22 mouse cellular contexts compared by ENCODE assay signal in genomic region chr9:72464806-72465205, GRCm38 (mm10). TPM values are rescaled to one million over a fixed set of nuclear protein-coding genes. Genes with fewer than 3 reads are reported as not detected.
DNase-seq lines count a peak whose midpoint lies in the region; TF ChIP-seq lines count a peak whose summit lies in the region.
"Had no signal": no experiment of that assay in that cellular context is flagged by ENCODE, and none has a peak within 500 bp of the region (broad histone marks: within the 10 kb centered on the region; RNA-seq: fewer than 3 reads in every experiment).

No protein-coding gene starts in this region.

- WGBS in heart, adult 2 months, result 90% methylated on average over 1 of the region's 1 CpGs
- 84% methylated on average over 1 of the region's 1 CpGs for WGBS in lung, adult 2 months

- no peaks in the 10 kb centered on the region for H3K27me3 ChIP-seq in heart, adult 2 months (ENCODE audit: control insufficient read depth, insufficient read depth, low read length)
- H3K27me3 ChIP-seq in MEL (ENCODE audit: control insufficient read depth in 1 of 2, insufficient read depth in 2 of 2, low read length in 2 of 2), result no peaks in the 10 kb centered on the region
- H3K27me3 ChIP-seq: CH12.LX; embryonic facial prominence, embryonic 13.5 days; embryonic facial prominence, embryonic 15.5 days; forebrain, embryonic 12.5 days had no signal

- peak; percentile 12 for DNase-seq in heart, adult 11 months
- DNase-seq in heart, adult 2 months, result no peak
- DNase-seq in MEL (ENCODE audit: low read depth, low spot score), result no peak
- DNase-seq in lung, postnatal 25 days (ENCODE audit: low spot score), result no peak
- no peak for DNase-seq in lung, adult 2 months
- DNase-seq: adrenal gland, adult 2 months; adrenal gland, postnatal 10 days; adrenal gland, postnatal 25 days; cerebellum, adult 11 months; cerebellum, adult 18-20 months; cerebellum, adult 8-10 months; cerebellum, adult 9-11 months; cerebellum, postnatal 14 days; cerebellum, postnatal 36 days; embryo, embryonic 11 days had no signal

- H3K27ac ChIP-seq in heart, adult 2 months, result no peak overlapping the region
- H3K27ac ChIP-seq in MEL (ENCODE audit: control insufficient read depth, low read depth, low read length), result peak overlapping the region; percentile 99
- H3K27ac ChIP-seq: embryonic facial prominence, embryonic 13.5 days; embryonic facial prominence, embryonic 15.5 days; forebrain, embryonic 10.5 days; forebrain, embryonic 12.5 days had no signal

- H3K9me3 ChIP-seq in MEL (replicated peaks; ENCODE audit: insufficient read depth, low read length), result no peaks in the 10 kb centered on the region
- H3K9me3 ChIP-seq: embryonic facial prominence, embryonic 13.5 days; embryonic facial prominence, embryonic 15.5 days; forebrain, embryonic 10.5 days; forebrain, embryonic 12.5 days; G1E had no signal

- no peak for TF ChIP-seq POLR2A in heart, adult 2 months (IDR thresholded peaks at IDR 0.05; ENCODE audit: insufficient read depth, low read depth, low read length)
- no peak for TF ChIP-seq POLR2A in MEL (IDR thresholded peaks at IDR 0.05; ENCODE audit: control insufficient read depth in 1 of 2, insufficient read depth in 1 of 2, low read depth in 1 of 2, low read length in 2 of 2, poor library complexity in 1 of 2)
- TF ChIP-seq POLR2A in lung, adult 2 months (IDR thresholded peaks at IDR 0.05; ENCODE audit: borderline replicate concordance, extremely low read depth, low read depth, low read length), result no peak

- no peak overlapping the region for H3K9ac ChIP-seq in heart, adult 2 months (ENCODE audit: low read depth, low read length)
- no peak overlapping the region for H3K9ac ChIP-seq in MEL (ENCODE audit: control insufficient read depth, low read depth, low read length, poor library complexity, severe bottlenecking)
- H3K9ac ChIP-seq: embryonic facial prominence, embryonic 13.5 days; embryonic facial prominence, embryonic 15.5 days; forebrain, embryonic 12.5 days had no signal

- no peak for TF ChIP-seq RAD21 in MEL (IDR thresholded peaks at IDR 0.05; ENCODE audit: low read depth, low read length)

- TF ChIP-seq EP300 in heart, adult 2 months (IDR thresholded peaks at IDR 0.05; ENCODE audit: insufficient read depth, low read depth, low read length), result no peak
- no peak for TF ChIP-seq EP300 in MEL (IDR thresholded peaks at IDR 0.05; ENCODE audit: low read depth in 1 of 2, low read length in 2 of 2)

- H3K4me3 ChIP-seq in heart, adult 2 months, result no peak overlapping the region
- H3K4me3 ChIP-seq in MEL (ENCODE audit: control insufficient read depth in 1 of 2, insufficient read depth in 1 of 2, low read depth in 2 of 2, low read length in 2 of 2), result no peak overlapping the region
- H3K4me3 ChIP-seq in lung, adult 2 months (replicated peaks; ENCODE audit: extremely low read depth, low read depth, low read length), result no peak overlapping the region
- H3K4me3 ChIP-seq: embryonic facial prominence, embryonic 13.5 days; embryonic facial prominence, embryonic 15.5 days; erythroblast, embryonic 14.5 days; forebrain, embryonic 10.5 days; forebrain, embryonic 12.5 days had no signal

- no peak for TF ChIP-seq CTCF in heart, adult 2 months (IDR thresholded peaks at IDR 0.05)
- TF ChIP-seq CTCF in MEL (IDR thresholded peaks at IDR 0.05 in 2 of 3, conservative IDR thresholded peaks at IDR 0.05 in 1 of 3; ENCODE audit: control insufficient read depth in 1 of 3, insufficient read depth in 1 of 3, low read depth in 2 of 3, low read length in 3 of 3, poor library complexity in 1 of 3, severe bottlenecking in 1 of 3), result no peak
- no peak for TF ChIP-seq CTCF in lung, adult 2 months (IDR thresholded peaks at IDR 0.05; ENCODE audit: insufficient read depth, low read length)

- no peaks in the 10 kb centered on the region for H3K4me1 ChIP-seq in heart, adult 2 months (ENCODE audit: control insufficient read depth, insufficient read depth, low read length)
- H3K4me1 ChIP-seq in MEL (ENCODE audit: control insufficient read depth in 1 of 2, insufficient read depth in 2 of 2, low read length in 2 of 2), result peaks cover 16 to 36% of the 10 kb centered on the region in 2 experiments
- H3K4me1 ChIP-seq in lung, adult 2 months (ENCODE audit: control insufficient read depth, insufficient read depth, low read length), result peaks cover 4% of the 10 kb centered on the region; the same call in 1 of the 2 replicates
- H3K4me1 ChIP-seq: embryonic facial prominence, embryonic 13.5 days; embryonic facial prominence, embryonic 15.5 days; forebrain, embryonic 10.5 days; forebrain, embryonic 12.5 days had no signal

- no peaks in the 10 kb centered on the region for H3K79me2 ChIP-seq in heart, adult 2 months (replicated peaks; ENCODE audit: control insufficient read depth, insufficient read depth, low read length)
- no peaks in the 10 kb centered on the region for H3K79me2 ChIP-seq in MEL (ENCODE audit: control insufficient read depth, insufficient read depth, low read length, poor library complexity)

- intact Hi-C loops in heart, adult 2 months (cut with DNase I), result no loop called here

- no peaks in the 10 kb centered on the region for H3K36me3 ChIP-seq in heart, adult 2 months (ENCODE audit: control insufficient read depth, insufficient read depth, low read length)
- H3K36me3 ChIP-seq in MEL (ENCODE audit: control insufficient read depth in 1 of 2, insufficient read depth in 2 of 2, low read length in 2 of 2), result peaks cover 2 to 59% of the 10 kb centered on the region in 2 experiments

TF ChIP-seq in MEL, 35 proteins besides CTCF, POLR2A, EP300 and RAD21:
- no peak for TF ChIP-seq MYB (IDR thresholded peaks at IDR 0.05; ENCODE audit: low read depth, low read length)
- no peak for TF ChIP-seq SIN3A (IDR thresholded peaks at IDR 0.05; ENCODE audit: low read length)
- TF ChIP-seq KAT2A (conservative IDR thresholded peaks at IDR 0.05; ENCODE audit: low read depth, low read length), result no peak
- TF ChIP-seq ZMIZ1 (IDR thresholded peaks at IDR 0.05; ENCODE audit: low read depth, low read length), result no peak
- no peak for TF ChIP-seq MAZ (IDR thresholded peaks at IDR 0.05; ENCODE audit: low read depth, low read length)
- no peak for TF ChIP-seq USF2 (IDR thresholded peaks at IDR 0.05; ENCODE audit: borderline replicate concordance in 1 of 2, insufficient read depth in 1 of 2, low read depth in 1 of 2, low read length in 2 of 2)
- no peak for TF ChIP-seq MXI1 (IDR thresholded peaks at IDR 0.05; ENCODE audit: low read depth, low read length)
- no peak for TF ChIP-seq ZC3H11A (IDR thresholded peaks at IDR 0.05; ENCODE audit: low read depth, low read length)
- no peak for TF ChIP-seq NRF1 (IDR thresholded peaks at IDR 0.05; ENCODE audit: insufficient read depth, low read depth, low read length, poor library complexity, severe bottlenecking)
- TF ChIP-seq POLR2AphosphoS2 (IDR thresholded peaks at IDR 0.05; ENCODE audit: low read length), result no peak
- no peak for TF ChIP-seq NELFE (IDR thresholded peaks at IDR 0.05; ENCODE audit: low read depth, low read length)

RNA-seq across cellular contexts. Expression of gene Mns1, which starts 27.0 kb away (rescaled TPM):
- under 1 TPM; 0.14 to 0.42 TPM for total RNA-seq in heart, adult 2 months (2021)
- polyA plus RNA-seq in heart, adult 2 months (2012; rRNA removed), result 0.06 and 0.16 TPM in 2 replicates
- 54.0 and 57.3 TPM in 2 replicates for total RNA-seq in MEL (2012; rRNA removed)
- 10 to 100 TPM in 1 of 2 experiments, not detected in 1; 54.8 TPM for polyA plus RNA-seq in MEL (2012; ENCODE audit: insufficient read depth in 1 of 2, insufficient read length in 2 of 2, low read depth in 1 of 2, low replicate concordance in 2 of 2, missing spikeins in 1 of 2)
- 0.85 and 1.3 TPM in 2 replicates for polyA plus RNA-seq in lung, adult 2 months (2012; rRNA removed)

RNA-seq across cellular contexts. Expression of gene Tex9, which starts 27.2 kb away (rescaled TPM):
- 1 to 10 TPM; 1.3 to 1.9 TPM for total RNA-seq in heart, adult 2 months (2021)
- polyA plus RNA-seq in heart, adult 2 months (2012; rRNA removed), result 1.2 and 2.1 TPM in 2 replicates
- 7.0 and 7.9 TPM in 2 replicates for total RNA-seq in MEL (2012; rRNA removed)
- polyA plus RNA-seq in MEL (2012; ENCODE audit: insufficient read depth in 1 of 2, insufficient read length in 2 of 2, low read depth in 1 of 2, low replicate concordance in 2 of 2, missing spikeins in 1 of 2), result 10 to 100 TPM in 1 of 2 experiments, not detected in 1; 17.1 TPM
- 1.3 and 3.8 TPM in 2 replicates for polyA plus RNA-seq in lung, adult 2 months (2012; rRNA removed)
